Mouse (Mus musculus) neural tube, embryonic 12.5 days (tissue): Measurements from ENCODE around the gene Kif11. TPM values are rescaled to one million over a fixed set of nuclear protein-coding genes. Genes with fewer than 3 reads are reported as not detected.

Experiments
- ATAC-seq: fragments of 200-750 bp; cut with Nextera tagmentation; 2 replicates; pipeline ENCODE4 v1.8.0; 2017; ENCODE audit warnings: low read depth, mild to moderate bottlenecking, moderate TSS enrichment, moderate library complexity; ENCODE audit not compliant: low FRiP score
- H3K27ac ChIP-seq: fragments of 300-500 bp; sonication (generic); 2 replicates; pipeline ENCODE4 v1.5.1; 2016
- H3K27me3 ChIP-seq: fragments of 300-500 bp; sonication (generic); replicated peaks from 2 replicates; pipeline ENCODE4 v1.6.1; 2016; ENCODE audit warnings: mild to moderate bottlenecking
- H3K36me3 ChIP-seq: fragments of 300-500 bp; sonication (generic); 2 replicates; pipeline ENCODE4 v1.6.1; 2016; ENCODE audit warnings: mild to moderate bottlenecking
- H3K4me1 ChIP-seq: fragments of 300-500 bp; sonication (generic); 2 replicates; pipeline ENCODE4 v1.6.1; 2016
- H3K4me2 ChIP-seq: fragments of 300-500 bp; sonication (generic); replicated peaks from 2 replicates; pipeline ENCODE4 v1.6.1; 2016; ENCODE audit warnings: mild to moderate bottlenecking
- H3K4me3 ChIP-seq: fragments of 300-500 bp; sonication (generic); 2 replicates; pipeline ENCODE4 v1.5.1; 2016
- H3K9ac ChIP-seq: fragments of 300-500 bp; sonication (generic); 2 replicates; pipeline ENCODE4 v1.6.1; 2016; ENCODE audit warnings: mild to moderate bottlenecking
- H3K9me3 ChIP-seq: fragments of 300-500 bp; sonication (generic); 2 replicates; pipeline ENCODE4 v1.6.1; 2016; ENCODE audit warnings: mild to moderate bottlenecking
- WGBS: fragments of 180-500 bp; shearing (Covaris S2); methylation state at CpG from one replicate; pipeline ENCODE4 v1.1.7; 2016; 5-methylcytosine and 5-hydroxymethylcytosine counted together
- polyA plus RNA-seq: library from polyadenylated mRNA; unstranded; fragments of >200 nt; fragmentation: Nextera tagmentation; extraction: Ambion mirVana; gene quantifications from 2 replicates; pipeline ENCODE4 v1.2.1, GENCODE M21; 2016

The Kif11 gene
- polyA plus RNA-seq, 1 experiment from 2014 or later = 47.8 TPM

- H3K9me3 ChIP-seq = no peaks in the 10 kb centered on the region
- H3K36me3 ChIP-seq = no peaks in the 10 kb centered on the region
- no peaks in the 10 kb centered on the region for H3K4me1 ChIP-seq
- 88% methylated on average over 3 of the region's 3 CpGs for WGBS
- H3K27me3 ChIP-seq = no peaks in the 10 kb centered on the region
- H3K27ac ChIP-seq = no peak overlapping the region
- H3K4me2 ChIP-seq = no peak overlapping the region
- H3K4me3 ChIP-seq = no peak overlapping the region
- H3K9ac ChIP-seq = no peak overlapping the region
- no peak for ATAC-seq
Observed at GRCm38 (mm10) chr19:37466403-37466802, 90.2 kb downstream of the Kif11 start.

GRCm38 (mm10) chr19:37466978-37467377, 90.8 kb downstream of the Kif11 start:
- Histone ChIP-seq H3K4me1 (no peaks in the 10 kb centered on the region), H3K4me2 (no peak overlapping the region), H3K27me3 (no peaks in the 10 kb centered on the region), H3K36me3 (no peaks in the 10 kb centered on the region), H3K27ac (no peak overlapping the region), H3K9ac (no peak overlapping the region), H3K4me3 (no peak overlapping the region), H3K9me3 (no peaks in the 10 kb centered on the region)
- no peak for ATAC-seq
- WGBS = 90% methylated on average over 5 of the region's 5 CpGs

- H3K4me2 ChIP-seq = no peak overlapping the region
- no peaks in the 10 kb centered on the region for H3K27me3 ChIP-seq
- H3K4me3 ChIP-seq = no peak overlapping the region
- no peak overlapping the region for H3K27ac ChIP-seq
- ATAC-seq = no peak
- H3K9me3 ChIP-seq = no peaks in the 10 kb centered on the region
- no peaks in the 10 kb centered on the region for H3K4me1 ChIP-seq
- no peaks in the 10 kb centered on the region for H3K36me3 ChIP-seq
- WGBS = 56% methylated on average over 6 of the region's 6 CpGs
- H3K9ac ChIP-seq = no peak overlapping the region
Observed at GRCm38 (mm10) chr19:37468841-37469566, 92.8 kb downstream of the Kif11 start.

Other genes with a start within 250 kb of the Kif11 start
- 151 and 160 TPM in 2 replicates for gene March5, start 168.9 kb upstream of the Kif11 start, polyA plus RNA-seq
- 7.7 and 8.5 TPM in 2 replicates for gene Cpeb3, start 167.8 kb upstream of the Kif11 start, polyA plus RNA-seq
- 38.4 and 44.0 TPM in 2 replicates for gene Ide, start 38.6 kb upstream of the Kif11 start, polyA plus RNA-seq
- 8.2 and 8.3 TPM in 2 replicates for gene Hhex, start 58.4 kb downstream of the Kif11 start, polyA plus RNA-seq
- 11.8 and 13.5 TPM in 2 replicates for gene Exoc6, start 174.0 kb downstream of the Kif11 start, polyA plus RNA-seq